Mouse (Mus musculus): ENCODE measurements around the gene Lrba.
A peak's percentile ranks its signal among the peaks of the same experiment; 100 is the strongest.

The Lrba gene

DNA sequence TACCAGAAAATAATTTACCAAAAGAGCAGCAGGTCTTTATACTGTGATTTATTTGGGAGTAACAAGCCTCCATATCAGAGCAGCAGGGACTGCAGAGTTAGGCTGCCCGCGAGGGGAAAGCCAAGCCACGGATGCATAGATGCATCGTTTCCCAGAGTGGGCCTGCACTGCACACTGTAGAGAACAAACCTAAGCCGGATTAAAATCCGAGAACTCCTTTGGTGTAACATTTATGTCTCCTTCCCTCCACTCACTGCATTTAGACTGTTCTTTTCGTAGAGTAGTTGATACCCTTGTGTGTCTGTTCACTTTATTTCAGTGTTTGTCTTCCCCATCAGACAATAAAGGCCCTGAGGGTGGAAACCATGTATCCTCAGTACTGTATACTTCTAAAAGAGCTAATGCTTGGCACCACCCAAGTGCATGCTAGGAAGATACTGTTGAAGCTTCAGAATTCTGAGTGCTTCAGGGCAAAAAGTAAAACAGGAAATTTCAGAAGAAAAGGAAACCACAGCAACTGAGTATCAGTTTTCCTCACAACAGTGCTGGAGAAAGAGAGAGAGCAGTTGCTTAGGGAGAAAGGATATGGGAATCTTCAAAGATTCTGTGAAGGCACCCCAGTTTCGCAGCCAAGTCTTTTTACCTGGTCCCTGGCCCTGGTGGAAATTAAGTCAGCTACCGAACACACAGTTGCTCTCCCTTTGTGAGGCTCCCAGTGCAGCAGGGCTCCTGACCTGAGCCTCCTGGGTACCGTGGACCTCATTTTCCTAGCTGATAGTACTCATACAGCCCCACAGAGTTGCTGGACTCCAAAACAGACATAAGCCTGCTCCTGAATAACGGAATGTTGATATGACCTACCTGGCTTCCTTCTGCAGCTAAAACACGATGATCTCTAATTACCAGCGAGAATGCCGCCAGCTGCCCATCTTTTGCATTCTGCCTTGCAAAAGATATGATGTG, 530.4 kb downstream of the Lrba start:
- peak; percentile 32 for DNase-seq (ENCODE audit: inconsistent ontology term)

DNA sequence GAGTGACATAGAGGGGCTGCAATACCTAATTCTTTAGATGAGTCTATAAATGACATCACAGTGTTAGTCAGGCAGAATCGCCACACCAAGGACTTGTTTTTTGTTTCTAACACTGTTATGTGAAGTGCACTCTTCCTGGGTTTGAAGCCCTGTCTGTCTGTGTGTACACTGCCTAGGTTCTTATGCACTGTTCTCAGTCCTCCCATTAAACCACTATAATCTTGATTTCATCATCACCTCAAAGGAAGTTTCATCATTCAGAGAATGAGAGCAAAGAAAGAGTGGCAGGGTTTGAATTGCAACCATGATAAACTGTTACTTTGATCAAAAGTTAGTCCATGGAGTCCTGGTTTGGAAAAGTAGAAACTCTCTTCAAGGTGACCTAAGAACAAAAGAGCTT, 532.1 kb downstream of the Lrba start:
- DNase-seq (ENCODE audit: inconsistent ontology term), result peak; percentile 36

DNA sequence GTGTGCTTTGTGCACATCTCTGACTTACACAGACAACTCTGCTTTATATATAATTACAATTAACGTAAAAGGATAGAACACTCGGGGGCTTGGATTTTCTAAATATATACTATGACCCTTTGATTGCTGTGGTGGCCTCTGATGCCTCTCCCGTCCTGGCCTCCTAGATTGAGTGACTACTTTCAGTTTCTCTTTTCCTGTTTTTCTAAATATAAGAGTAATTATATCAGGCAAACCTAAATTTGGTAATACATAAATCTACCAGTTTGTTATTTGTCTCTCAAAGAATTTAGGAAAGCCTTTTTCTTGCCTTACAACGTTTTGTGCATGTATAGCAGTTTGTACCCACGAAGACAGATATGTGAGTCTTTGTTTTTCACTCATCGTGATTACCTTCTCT, 534.2 kb downstream of the Lrba start:
- peak; percentile 83 for DNase-seq (ENCODE audit: inconsistent ontology term)

DNA sequence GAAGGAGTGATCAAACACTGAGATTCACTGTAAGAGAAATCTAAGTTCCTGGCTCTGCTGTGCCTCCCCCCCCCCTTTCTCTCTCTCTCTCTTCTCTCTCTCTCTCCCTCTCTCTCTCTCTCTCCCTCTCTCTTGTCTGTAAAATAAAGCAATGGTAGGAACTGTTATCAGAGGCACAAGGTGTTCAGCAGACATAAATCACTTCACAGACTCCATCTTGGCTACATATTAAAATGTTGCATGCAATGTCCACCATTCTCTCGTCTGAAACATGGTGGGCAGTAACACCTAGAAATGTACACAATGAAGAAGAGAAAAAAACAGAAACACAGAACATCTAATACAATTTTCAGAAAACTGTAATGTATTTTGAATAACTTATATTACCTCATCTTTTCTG, 534.9 kb downstream of the Lrba start:
- peak; percentile 73 for DNase-seq (ENCODE audit: inconsistent ontology term)

DNA sequence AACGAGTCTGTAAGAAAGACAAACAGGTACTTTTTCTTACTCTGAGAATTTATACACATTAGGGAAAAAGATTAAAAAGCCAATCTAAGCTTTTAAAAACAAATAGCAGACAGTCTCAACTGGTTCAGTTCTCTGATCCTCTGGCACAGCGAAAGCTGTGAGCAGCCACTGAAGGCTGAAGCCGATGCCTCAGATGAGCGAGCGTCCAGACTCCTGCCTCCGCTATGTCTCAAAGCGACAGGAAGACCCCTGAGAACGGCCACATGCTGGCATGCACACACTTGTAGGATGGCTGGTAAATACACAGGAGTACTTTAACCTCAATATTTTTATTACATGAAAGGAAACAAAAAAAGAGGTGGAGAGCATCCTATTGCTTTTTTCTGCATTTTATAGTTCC, 535.4 kb downstream of the Lrba start:
- DNase-seq (ENCODE audit: inconsistent ontology term), result no peak

DNA sequence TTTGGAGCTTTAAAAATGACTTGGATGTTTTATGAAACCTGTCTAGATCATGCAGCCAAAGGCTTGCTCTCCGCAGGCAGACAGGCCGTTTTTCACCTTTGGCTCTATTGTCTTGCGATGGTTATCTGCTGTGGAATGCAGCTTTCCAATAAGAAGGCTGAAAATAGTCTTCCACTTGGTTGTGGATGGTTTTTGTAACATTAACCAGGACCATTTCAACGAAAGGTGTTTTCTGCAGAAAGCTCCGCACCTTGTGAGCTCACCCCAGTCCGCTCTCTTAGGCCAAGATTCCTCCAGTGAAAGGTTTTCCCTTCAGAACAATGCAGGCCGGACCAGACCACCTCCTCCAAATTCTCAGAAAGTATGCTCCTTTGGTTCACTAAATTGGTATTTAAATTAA, 536.0 kb downstream of the Lrba start:
- peak; percentile 57 for DNase-seq (ENCODE audit: inconsistent ontology term)

DNA sequence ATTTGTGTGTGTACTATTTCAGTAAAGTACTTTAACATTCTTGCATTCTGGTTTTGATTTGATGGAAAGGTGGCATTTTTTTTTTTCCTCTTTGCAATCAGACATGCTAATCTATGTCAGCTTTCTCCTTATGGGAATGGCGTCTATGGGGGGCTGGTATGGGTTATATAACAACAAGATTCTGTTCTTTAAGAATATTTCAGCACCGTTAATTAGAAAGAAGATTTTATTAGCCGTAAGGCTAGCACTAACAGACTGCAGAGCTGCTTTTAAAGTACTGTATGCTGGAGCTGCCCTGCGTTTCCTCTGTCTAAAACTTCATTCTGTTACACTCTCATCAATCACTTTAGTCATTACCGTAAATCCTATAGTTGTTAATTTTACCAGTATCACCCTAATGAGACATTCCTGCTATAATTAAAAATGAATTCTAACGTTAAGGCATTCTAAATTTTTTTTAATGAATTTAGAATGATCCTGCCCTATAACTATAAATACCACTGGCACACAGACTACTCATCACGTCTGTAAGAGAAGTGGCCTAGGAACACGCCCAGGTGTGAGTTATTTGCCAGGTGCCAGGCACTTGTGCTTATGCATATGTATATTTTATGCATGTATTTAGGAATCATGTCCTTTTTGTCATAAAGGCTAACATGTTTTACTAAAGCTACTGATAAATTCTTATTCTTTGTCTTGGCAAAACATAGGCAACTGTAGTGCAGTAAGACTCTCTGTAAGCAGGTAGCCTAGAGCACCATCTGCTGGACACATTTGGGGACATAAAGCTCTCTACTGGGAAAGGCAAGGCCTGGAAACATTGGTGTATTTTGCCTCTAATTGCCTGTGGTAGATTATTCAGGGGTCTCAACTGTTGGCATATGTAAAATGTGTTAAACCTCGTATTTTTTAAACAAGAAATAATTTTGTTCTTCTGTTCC, 536.9 kb downstream of the Lrba start:
- peak; percentile 72 for DNase-seq (ENCODE audit: inconsistent ontology term)

DNA sequence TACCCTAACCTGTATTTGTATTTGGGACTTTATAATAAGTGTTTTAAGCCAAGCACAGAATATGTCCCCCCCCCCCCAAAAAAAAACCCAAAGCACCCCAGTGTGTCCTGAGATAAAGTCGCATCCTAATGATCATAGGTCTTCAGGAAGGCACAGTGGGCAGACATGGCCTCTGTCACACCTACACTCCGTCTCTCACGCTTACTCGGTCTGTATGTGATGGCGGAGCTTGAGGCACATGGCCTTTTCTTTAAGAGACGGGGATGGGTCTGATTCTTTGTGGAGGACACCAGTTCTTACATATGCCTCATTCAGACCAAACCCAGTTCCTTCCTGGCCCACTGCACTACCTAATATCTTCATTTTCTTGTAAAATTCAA, 537.5 kb downstream of the Lrba start:
- no peak for DNase-seq (ENCODE audit: inconsistent ontology term)

DNA sequence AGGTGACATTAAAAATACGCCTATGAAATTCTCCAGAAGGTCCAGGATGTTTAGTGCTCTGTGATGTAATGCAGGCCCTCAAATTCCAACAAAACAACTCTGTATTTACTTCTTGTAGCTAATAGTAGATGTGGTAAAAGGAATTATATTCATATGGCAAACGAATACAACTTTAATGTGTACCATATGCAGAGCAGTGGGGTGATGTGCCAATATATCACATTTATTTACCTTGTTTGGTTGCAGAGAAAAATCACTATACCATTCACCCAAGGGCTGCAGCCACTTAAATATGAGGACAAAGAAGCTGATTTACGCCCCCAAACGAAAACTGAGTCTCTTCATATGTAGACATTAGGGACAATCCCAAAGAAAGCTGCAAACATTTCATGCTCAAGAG, 538.0 kb downstream of the Lrba start:
- DNase-seq (ENCODE audit: inconsistent ontology term), result no peak

DNA sequence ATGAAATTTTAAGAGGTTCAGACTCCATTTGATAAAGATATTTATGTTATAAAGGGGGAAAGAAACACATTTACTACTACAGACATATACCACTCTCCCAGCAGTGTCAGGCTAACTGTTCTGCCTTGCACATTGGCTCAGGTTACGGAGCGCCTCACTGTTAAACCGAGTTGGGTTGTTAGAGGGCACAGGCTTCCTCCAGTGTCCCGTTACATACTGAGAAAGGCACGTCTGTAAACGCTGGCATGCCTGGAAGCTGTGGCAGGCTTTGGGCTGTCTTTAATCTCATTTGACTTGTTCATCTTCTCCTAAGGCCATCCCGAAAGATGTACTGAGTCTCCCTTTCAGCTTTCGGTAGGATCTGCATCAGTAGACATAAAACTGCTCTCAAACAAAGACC, 544.1 kb downstream of the Lrba start:
- no peak for DNase-seq (ENCODE audit: inconsistent ontology term)

DNA sequence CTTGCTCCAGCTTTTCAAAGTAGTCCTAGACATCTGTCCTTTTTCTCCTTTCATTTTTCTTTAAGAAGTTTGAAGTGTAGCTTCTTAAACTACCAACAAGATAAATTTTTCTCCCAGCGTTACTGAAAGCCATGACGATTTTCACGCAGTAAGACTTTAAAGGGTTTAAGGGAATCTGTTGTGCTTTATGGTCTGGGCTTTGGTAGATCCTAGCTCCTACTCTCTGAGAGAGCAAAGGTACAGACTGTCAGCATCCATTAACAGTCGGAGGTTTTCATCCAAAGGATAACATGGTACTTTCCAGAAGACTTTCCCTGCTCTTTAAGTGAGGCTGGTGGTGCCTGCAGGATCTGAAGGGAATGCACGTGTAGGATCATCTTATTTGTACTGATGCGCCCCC, 544.5 kb downstream of the Lrba start:
- no peak for DNase-seq (ENCODE audit: inconsistent ontology term)

DNA sequence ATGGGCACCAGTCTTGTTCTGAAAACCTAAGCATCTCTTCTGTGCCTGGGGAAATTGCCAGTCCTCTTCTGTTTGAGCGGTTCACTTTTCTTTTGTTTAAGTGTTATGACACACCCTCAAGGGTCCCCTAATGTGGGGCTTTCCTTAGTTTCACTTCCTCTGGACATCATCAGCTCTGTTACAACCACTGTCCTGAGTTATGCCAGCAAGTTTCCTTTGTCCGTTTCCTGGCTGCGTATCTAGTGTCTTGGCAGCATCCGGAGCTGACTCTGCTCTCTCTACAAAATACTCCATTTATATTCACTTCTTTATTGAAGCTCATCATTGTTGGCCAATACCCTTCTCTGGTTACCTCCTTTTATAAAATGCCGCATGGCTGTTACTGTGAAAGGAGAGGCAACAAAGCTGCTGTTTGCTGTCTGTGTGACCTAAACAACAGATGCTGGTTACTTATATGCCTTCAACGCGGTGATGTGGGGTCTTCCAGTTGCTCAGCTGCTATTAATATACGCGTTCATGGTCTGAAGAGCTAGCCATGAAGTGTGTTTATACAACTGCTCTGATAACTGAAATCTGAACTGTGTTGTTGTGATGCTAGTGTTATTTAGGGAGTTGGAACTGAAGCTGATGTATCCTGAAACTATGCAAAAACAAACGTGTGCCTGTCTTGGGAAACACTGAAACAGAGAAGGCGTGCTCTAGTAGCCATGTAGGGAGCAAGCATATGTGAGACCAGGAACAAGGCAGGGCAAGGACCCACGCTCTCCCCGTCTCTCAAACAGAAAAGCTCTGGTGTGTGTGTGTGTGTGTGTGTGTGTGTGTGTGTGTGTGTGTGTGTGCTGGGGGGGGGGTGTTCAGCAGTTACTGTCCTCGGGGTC, 550.3 kb downstream of the Lrba start:
- peak; percentile 76 for DNase-seq (ENCODE audit: inconsistent ontology term)

DNA sequence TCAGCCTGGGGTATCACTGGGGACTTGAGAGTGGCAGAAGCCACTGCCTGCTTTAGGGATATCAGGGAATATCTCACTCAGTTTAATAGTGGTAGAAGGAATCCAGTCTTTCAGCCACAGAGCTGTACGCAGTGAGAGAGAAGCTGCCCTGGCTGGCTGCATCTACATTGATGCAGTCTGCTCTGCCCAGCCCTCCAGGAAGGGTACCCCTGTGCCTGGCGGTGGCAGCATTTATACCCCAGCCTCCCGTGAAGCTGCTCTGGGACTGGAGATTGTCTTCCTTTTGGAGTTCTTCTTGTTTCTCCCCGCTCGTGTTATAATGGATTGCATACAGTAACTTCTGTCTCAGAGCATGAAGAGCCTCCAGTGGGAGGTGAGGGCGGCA, 551.0 kb downstream of the Lrba start:
- DNase-seq (ENCODE audit: inconsistent ontology term), result no peak

DNA sequence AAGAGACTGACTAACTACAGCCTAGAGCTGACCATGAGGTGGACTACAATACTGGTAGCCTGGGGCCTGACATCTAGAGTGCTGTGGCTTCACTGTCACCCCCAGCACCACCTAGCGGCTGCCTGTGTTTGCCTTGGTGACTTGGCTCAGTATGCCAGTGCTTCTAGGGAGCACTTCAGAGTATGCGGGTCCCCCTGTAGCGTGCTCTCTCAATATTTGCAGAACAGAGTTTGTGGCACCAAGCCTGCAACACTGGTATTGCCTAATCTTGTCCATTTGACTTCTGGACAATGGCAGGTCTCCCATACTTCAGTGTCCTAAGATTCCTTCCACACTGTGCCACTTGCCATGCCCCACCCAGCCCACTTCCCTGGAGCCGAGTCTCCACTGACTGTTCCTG, 555.2 kb downstream of the Lrba start:
- no peak for DNase-seq (ENCODE audit: inconsistent ontology term)

DNA sequence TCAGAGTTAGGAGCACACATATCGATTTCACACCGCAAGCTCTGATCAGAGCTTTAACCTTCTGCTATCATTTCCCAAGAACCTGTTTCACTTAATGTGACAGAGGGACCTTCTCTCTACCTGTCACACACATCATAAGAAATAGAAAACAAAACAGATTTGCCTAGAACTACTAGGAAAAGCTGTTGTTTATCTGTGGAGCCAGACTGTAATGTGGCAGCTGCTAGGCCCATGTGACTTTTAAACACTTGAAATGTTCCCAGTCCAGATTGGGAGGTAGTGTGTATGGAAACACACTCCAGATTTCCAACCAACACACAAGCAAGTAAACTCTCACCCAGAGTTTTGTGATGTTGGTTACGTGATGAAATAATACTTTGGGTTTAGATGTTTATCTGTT, 559.6 kb downstream of the Lrba start:
- DNase-seq (ENCODE audit: inconsistent ontology term), result no peak

DNA sequence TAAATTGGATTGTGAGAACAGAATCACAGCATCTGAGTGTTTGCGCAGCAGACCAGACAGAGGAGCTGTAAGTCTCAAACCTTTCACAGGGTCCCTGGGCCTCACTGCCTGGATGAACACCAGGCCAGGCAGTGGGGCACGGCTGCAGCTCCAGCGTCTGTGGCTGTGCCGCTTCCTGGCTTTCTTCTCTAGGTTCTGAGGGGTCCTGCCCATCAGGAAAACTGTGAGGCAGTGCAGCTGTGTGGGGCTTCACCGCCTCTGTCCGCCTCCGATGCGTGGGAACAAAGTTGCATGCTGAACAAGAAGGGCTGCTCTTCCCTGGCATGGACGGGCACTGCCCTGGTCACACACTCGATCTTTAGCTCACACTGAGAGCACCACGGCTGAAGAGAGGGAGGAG, 560.5 kb downstream of the Lrba start:
- no peak for DNase-seq (ENCODE audit: inconsistent ontology term)

DNA sequence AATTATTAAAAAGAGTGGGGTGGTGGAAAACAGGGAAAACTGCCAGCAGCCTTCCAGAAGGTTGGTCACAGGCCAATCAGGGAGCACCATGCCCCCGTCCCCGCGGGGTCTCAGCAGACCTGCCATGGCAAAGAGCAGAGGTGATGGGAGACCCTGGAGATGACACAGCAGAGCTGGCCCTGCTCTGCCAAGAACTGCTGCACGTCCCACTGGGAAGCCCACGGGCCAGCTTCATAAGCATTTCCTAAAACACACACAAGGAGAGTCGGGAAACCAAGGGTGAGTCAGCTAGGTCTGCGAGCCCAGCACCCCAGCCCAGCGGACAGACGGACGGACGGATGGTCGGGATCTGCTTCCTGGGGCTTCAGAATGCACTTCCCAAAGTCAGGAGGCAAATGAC, 561.8 kb downstream of the Lrba start:
- DNase-seq (ENCODE audit: inconsistent ontology term), result no peak

DNA sequence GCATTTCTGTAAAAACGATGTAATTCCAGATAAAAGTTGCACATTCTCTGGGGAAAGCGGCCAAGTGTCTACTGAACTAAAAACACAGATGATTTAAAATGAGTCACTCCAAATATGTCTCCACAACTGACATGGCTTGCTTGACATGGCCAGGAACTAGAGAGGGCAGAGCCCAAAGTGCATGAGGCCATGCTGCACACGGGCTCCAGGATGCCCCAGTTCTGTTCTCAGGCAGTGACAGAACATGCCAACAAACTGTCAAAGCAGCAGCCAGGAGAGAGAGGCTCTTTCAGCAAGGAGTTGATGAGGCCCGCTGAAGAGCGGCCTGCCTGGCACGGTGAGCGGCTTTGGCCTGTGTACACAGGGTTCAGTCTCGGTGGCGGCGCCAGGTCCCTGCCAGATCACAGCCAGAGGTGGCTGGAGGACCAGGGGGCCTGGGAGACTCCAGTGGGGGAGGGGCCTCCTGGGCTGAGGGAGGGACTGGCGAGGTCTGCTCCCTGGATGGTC, 562.4 kb downstream of the Lrba start:
- DNase-seq (ENCODE audit: inconsistent ontology term), result peak; percentile 91

DNA sequence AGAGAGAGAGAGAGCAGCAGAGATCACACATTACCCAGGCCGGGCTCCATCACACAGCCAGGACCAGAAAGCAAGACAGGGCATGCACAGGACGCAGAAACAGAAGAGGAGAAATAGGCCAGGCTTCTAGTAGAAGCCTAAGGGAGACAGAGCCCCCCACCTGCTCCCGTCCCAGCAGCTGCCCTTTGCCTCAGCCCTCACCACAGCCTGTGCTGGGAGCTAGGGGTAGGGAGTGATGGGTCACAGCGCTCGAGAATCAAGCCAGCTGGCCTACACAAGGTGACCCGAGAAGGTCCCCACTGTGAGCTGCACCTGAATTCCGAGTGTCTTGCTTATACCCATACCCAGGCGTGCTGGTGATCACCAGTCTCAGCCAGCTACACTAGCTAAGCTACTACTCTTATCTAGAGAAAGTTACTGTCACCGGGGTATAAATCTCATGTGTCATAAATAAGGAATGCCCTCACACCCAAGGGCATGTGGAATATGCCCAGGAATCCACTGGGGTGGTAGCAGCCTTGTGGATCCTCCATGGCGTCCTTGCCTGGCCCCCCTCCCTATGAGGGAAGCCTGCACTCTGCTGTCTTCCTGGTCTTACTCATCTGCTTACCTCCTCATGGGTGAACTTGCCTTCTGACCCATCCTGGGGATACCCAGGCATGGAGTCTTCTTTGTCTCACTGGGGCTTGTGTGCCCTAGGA, 563.1 kb downstream of the Lrba start:
- DNase-seq (ENCODE audit: inconsistent ontology term), result peak; percentile 41

DNA sequence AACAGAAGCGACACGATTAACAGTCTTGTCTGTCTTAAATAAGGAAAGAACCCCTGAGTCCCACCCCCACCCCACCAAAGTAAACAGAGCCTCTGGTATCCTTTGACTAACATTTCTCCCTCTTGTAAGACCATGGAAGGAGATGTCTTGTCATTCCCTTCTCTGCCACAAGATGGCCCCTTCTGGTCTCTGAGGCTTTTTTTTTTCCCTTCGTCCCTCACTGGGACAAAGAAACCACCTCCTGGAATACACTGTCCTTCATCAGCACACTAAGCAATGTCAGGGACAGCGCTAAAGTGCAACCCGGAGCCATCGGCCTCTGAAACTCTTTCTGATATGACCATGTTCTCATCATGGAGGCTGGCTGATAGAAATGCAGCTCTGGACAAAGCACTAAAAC, 564.2 kb downstream of the Lrba start:
- DNase-seq (ENCODE audit: inconsistent ontology term), result peak; percentile 72

DNA sequence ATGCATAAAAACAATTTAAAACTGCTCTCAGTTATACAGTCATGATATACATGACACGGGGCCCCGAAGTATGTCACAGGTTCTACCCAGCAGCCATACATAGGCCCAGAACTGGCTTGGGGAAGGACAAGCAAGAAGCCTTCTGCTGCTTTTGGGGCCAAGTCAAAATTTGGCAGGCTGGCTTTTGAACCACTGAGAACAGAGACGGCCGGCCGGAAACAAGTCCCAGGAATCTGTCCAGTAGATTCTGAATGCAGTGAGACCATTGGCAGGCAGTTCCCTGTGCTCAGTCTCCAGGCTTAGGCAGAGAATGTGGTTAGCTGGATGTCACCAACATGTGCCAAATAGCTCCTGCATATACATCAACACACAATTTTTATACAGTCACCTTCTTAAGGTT, 565.3 kb downstream of the Lrba start:
- peak; percentile 42 for DNase-seq (ENCODE audit: inconsistent ontology term)

Measured in Muller cell, postnatal 12 days (primary cell).